Mouse (Mus musculus): ENCODE results near the gene Ampd3. TPM values are rescaled to one million over a fixed set of nuclear protein-coding genes. Genes with fewer than 3 reads are reported as not detected.

The Ampd3 gene
- 2.6 and 4.3 TPM in 2 replicates for polyA plus RNA-seq (2012)

DNA sequence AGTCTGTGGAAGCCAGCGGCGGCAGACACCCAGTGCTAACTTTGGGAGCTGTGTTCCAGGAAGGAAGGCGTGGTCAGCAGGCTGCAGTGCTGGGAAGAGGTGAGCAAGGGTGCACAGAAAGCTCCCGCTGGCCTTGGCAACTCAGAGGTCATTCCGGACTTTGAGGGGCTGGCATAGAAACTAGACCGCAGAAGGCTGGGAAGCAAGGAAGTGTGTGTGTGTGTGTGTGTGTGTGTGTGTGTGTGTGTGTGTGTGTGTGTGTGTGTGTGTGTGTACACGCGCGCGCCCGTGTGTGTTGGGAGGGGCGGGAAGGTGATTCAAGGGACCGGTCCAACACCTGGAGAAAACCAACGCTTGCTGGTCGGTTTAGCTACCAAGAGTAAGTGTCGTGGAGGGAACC, at the start of gene Ampd3:
Gene Ampd3 (plus strand): TSS at position 206 of the 400 bp plus-strand sequence.
- H3K36me3 ChIP-seq (ENCODE audit: control insufficient read depth), result no peaks in the 10 kb centered on the region; the same call in 1 of the 2 replicates
- peaks cover 55% of the 10 kb centered on the region for H3K4me1 ChIP-seq (ENCODE audit: control insufficient read depth)
- TF ChIP-seq TAL1 (IDR thresholded peaks at IDR 0.05; ENCODE audit: low read length) (no peak), GATA1 (IDR thresholded peaks at IDR 0.05; ENCODE audit: low read length) (no peak)
- H3K4me3 ChIP-seq (replicated peaks), result peak within 1 kb of the TSS; percentile 76
- H3K9me3 ChIP-seq (ENCODE audit: control insufficient read depth, low read length), result no peaks in the 10 kb centered on the region
- H3K27me3 ChIP-seq (ENCODE audit: control insufficient read depth), result peaks cover 26% of the 10 kb centered on the region

DNA sequence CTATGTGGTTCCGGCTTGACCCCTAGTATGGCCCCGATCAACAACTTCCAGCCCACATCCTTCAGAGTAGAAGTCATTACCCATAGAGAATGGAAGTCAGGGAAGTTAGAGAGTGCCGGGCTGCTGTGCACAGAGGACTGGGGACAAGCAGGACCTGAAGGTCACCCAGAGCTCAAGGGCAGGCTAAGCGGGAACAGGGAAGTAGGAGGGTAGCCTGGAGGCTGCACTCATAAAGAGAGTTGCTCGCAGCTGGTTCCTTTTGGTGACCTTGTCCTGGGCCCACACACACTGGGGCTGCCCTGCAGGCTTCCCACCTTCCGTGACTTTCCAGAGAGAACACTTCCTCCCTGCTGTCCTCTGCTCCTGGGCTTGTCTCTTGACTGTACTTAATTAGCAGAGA, 49.5 kb upstream of the Ampd3 start:
- Histone ChIP-seq H3K9me3 (ENCODE audit: control insufficient read depth, low read length) (no peaks in the 10 kb centered on the region), H3K27me3 (ENCODE audit: control insufficient read depth) (no peaks in the 10 kb centered on the region), H3K4me3 (replicated peaks) (no peak overlapping the region), H3K36me3 (ENCODE audit: control insufficient read depth) (no peaks in the 10 kb centered on the region), H3K4me1 (ENCODE audit: control insufficient read depth) (no peaks in the 10 kb centered on the region)
- TF ChIP-seq TAL1 (IDR thresholded peaks at IDR 0.05; ENCODE audit: low read length) (no peak), GATA1 (IDR thresholded peaks at IDR 0.05; ENCODE audit: low read length) (no peak)

- H3K4me1 ChIP-seq (ENCODE audit: control insufficient read depth), result no peaks in the 10 kb centered on the region
- no peaks in the 10 kb centered on the region for H3K36me3 ChIP-seq (ENCODE audit: control insufficient read depth)
- TF ChIP-seq GATA1 (IDR thresholded peaks at IDR 0.05; ENCODE audit: low read length) (no peak), TAL1 (IDR thresholded peaks at IDR 0.05; ENCODE audit: low read length) (no peak)
- no peaks in the 10 kb centered on the region for H3K27me3 ChIP-seq (ENCODE audit: control insufficient read depth)
- H3K9me3 ChIP-seq (ENCODE audit: control insufficient read depth, low read length), result no peaks in the 10 kb centered on the region
- H3K4me3 ChIP-seq (replicated peaks), result no peak overlapping the region
Observed at GRCm38 (mm10) chr7:110719857-110720256, 48.1 kb upstream of the Ampd3 start.

- TF ChIP-seq GATA1 (IDR thresholded peaks at IDR 0.05; ENCODE audit: low read length), result no peak
- TF ChIP-seq TAL1 (IDR thresholded peaks at IDR 0.05; ENCODE audit: low read length), result no peak
- Histone ChIP-seq H3K27me3 (ENCODE audit: control insufficient read depth) (no peaks in the 10 kb centered on the region), H3K4me1 (ENCODE audit: control insufficient read depth) (no peaks in the 10 kb centered on the region), H3K36me3 (ENCODE audit: control insufficient read depth) (no peaks in the 10 kb centered on the region), H3K9me3 (ENCODE audit: control insufficient read depth, low read length) (no peaks in the 10 kb centered on the region), H3K4me3 (replicated peaks) (no peak overlapping the region)
Observed at GRCm38 (mm10) chr7:110722183-110722582, 45.8 kb upstream of the Ampd3 start.

DNA sequence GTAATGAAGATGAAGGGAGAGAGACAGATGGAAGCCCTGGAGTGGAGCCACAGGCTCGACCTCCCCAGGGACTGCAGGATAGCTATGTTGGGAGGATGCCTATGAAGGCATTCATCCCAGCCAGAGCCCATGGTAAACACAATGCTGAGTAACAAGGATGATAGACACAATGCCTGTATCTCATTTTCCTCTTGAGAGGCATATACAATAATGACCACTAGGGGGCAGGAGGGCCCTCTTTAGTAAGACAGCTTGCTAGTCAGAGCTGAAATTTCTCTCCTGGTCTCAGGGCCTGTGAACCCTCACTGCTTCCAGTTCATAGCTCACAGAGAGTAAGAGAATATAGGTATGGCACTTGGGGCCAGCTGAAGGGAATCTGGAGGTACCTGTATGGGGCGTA, 41.0 kb upstream of the Ampd3 start:
- H3K4me3 ChIP-seq (replicated peaks), result no peak overlapping the region
- no peaks in the 10 kb centered on the region for H3K36me3 ChIP-seq (ENCODE audit: control insufficient read depth)
- no peaks in the 10 kb centered on the region for H3K4me1 ChIP-seq (ENCODE audit: control insufficient read depth)
- H3K27me3 ChIP-seq (ENCODE audit: control insufficient read depth), result peaks cover 3% of the 10 kb centered on the region; the same call in 1 of the 2 replicates
- TF ChIP-seq TAL1 (IDR thresholded peaks at IDR 0.05; ENCODE audit: low read length) (no peak), GATA1 (IDR thresholded peaks at IDR 0.05; ENCODE audit: low read length) (no peak)
- no peaks in the 10 kb centered on the region for H3K9me3 ChIP-seq (ENCODE audit: control insufficient read depth, low read length)

DNA sequence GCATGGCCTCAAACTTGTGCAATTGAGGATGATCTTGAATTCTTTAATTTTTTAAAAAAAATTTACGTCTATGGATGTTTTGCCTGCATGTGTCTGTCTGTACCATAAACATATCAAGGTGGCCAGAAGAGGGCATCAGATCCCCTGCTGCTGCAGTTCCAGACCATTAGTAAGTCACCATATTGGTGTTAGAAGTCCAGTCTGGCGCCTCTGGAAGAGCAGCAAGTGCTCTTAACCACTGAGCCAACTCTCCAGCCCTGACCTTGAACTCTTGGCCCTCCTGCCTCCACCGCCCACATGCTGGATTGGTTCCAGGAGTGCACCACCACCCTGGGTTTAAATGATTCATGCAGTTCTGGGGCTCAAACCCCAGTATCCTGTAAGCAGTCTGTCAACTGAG, 39.1 kb upstream of the Ampd3 start:
- peaks cover 3% of the 10 kb centered on the region; the same call in 1 of the 2 replicates for H3K27me3 ChIP-seq (ENCODE audit: control insufficient read depth)
- no peaks in the 10 kb centered on the region for H3K4me1 ChIP-seq (ENCODE audit: control insufficient read depth)
- H3K9me3 ChIP-seq (ENCODE audit: control insufficient read depth, low read length), result no peaks in the 10 kb centered on the region
- no peaks in the 10 kb centered on the region for H3K36me3 ChIP-seq (ENCODE audit: control insufficient read depth)
- H3K4me3 ChIP-seq (replicated peaks), result no peak overlapping the region
- TF ChIP-seq GATA1 (IDR thresholded peaks at IDR 0.05; ENCODE audit: low read length), result no peak
- no peak for TF ChIP-seq TAL1 (IDR thresholded peaks at IDR 0.05; ENCODE audit: low read length)

DNA sequence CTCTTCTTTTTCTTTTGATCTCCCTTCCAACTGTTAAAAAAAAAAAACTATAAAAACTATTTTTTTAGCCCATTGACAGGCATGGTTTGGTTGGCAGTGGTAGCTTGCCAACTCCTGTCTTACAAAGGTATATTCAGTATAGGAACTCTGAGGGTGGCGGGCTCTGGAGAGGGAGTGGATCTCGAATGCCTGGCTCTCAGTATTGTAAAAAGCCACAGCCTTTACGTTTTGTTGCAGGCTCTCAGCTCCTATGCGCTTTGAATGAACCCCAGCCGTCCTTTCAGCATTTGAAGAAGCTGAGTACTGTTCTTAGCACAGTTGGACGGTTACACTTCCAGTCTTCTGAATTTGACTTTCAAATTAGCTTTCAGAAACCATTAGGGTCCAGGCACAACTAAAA, 38.7 kb upstream of the Ampd3 start:
- Histone ChIP-seq H3K4me1 (ENCODE audit: control insufficient read depth) (no peaks in the 10 kb centered on the region), H3K36me3 (ENCODE audit: control insufficient read depth) (no peaks in the 10 kb centered on the region), H3K9me3 (ENCODE audit: control insufficient read depth, low read length) (no peaks in the 10 kb centered on the region), H3K27me3 (ENCODE audit: control insufficient read depth) (peaks cover 3% of the 10 kb centered on the region; the same call in 1 of the 2 replicates), H3K4me3 (replicated peaks) (no peak overlapping the region)
- TF ChIP-seq TAL1 (IDR thresholded peaks at IDR 0.05; ENCODE audit: low read length), result no peak
- TF ChIP-seq GATA1 (IDR thresholded peaks at IDR 0.05; ENCODE audit: low read length), result no peak

DNA sequence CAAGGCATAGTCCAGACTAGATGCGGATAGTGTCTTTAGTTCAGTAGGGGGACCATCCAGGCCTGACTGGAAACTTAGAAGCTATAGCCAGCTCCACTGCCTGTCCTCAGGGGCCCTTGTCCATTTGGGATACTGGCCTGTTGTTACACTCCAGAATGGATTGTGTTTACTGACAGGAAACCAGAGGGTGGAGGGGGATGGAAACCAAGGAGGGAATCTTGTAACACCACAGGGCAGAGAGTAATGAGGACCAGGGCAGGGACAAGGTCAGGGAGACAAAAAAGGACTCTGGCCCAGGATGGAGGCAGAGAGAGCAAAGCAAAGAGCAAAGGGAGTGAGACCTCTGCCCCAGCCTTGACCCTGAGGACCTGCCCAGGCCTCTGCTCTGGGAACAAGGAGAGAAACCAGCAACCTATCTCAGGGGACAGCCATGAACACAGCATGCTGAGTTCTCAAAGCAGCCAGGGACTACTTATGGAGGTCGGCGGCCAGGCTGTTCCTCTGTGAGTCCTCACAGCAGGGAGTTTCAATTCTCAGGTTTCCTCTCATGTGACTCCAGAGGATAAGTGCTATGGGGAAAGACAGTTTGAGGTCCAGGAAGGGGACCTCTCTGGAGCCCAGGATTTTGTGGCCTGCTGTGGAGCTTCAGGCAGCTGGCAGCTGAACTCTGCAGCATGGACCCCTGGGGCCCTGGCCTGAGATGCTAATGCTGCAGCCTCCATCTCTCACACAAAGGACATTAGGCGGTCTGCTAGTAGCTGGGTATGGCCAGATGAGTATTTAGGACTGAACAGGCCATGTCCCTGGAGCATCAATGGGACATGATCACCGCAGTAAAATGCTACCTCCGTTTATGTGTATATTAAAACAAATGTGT, 36.7 kb upstream of the Ampd3 start:
- H3K4me3 ChIP-seq (replicated peaks), result no peak overlapping the region
- no peaks in the 10 kb centered on the region for H3K36me3 ChIP-seq (ENCODE audit: control insufficient read depth)
- H3K27me3 ChIP-seq (ENCODE audit: control insufficient read depth), result peaks cover 3% of the 10 kb centered on the region; the same call in 1 of the 2 replicates
- TF ChIP-seq TAL1 (IDR thresholded peaks at IDR 0.05; ENCODE audit: low read length) (no peak), GATA1 (IDR thresholded peaks at IDR 0.05; ENCODE audit: low read length) (no peak)
- peaks cover 5% of the 10 kb centered on the region for H3K9me3 ChIP-seq (ENCODE audit: control insufficient read depth, low read length)
- H3K4me1 ChIP-seq (ENCODE audit: control insufficient read depth), result no peaks in the 10 kb centered on the region

- Histone ChIP-seq H3K27me3 (ENCODE audit: control insufficient read depth) (peaks cover 3% of the 10 kb centered on the region; the same call in 1 of the 2 replicates), H3K4me3 (replicated peaks) (no peak overlapping the region), H3K9me3 (ENCODE audit: control insufficient read depth, low read length) (peaks cover 8% of the 10 kb centered on the region), H3K4me1 (ENCODE audit: control insufficient read depth) (no peaks in the 10 kb centered on the region), H3K36me3 (ENCODE audit: control insufficient read depth) (no peaks in the 10 kb centered on the region)
- no peak for TF ChIP-seq GATA1 (IDR thresholded peaks at IDR 0.05; ENCODE audit: low read length)
- no peak for TF ChIP-seq TAL1 (IDR thresholded peaks at IDR 0.05; ENCODE audit: low read length)
Observed at GRCm38 (mm10) chr7:110732001-110732632, 35.9 kb upstream of the Ampd3 start.

Measured in erythroblast, embryonic 14.5 days (primary cell).